Mouse (Mus musculus): ENCODE measurements around the gene Slc9a5.

Slc9a5 gene

GRCm38 (mm10) chr8:105348450-105349095 lies at the start of gene Slc9a5:
Gene Slc9a5, plus strand, starts transcription at chr8:105348843.
- DNase-seq (ENCODE audit: low spot score) = peak; percentile 45

- DNase-seq (ENCODE audit: low spot score) = no peak
These were observed 48.7 kb upstream of the Slc9a5 start for GRCm38 (mm10) chr8:105299962-105300361.

- no peak for DNase-seq (ENCODE audit: low spot score)
These were observed 45.2 kb upstream of the Slc9a5 start for GRCm38 (mm10) chr8:105303396-105303795.

GRCm38 (mm10) chr8:105303874-105304273 lies 44.8 kb upstream of the Slc9a5 start:
- DNase-seq (ENCODE audit: low spot score) = no peak

GRCm38 (mm10) chr8:105304325-105305210 lies 44.1 kb upstream of the Slc9a5 start:
- DNase-seq (ENCODE audit: low spot score) = no peak

- no peak for DNase-seq (ENCODE audit: low spot score)
These were observed 43.2 kb upstream of the Slc9a5 start, which contains the start of gene Elmo3 for GRCm38 (mm10) chr8:105305211-105306145. Gene Elmo3, plus strand, starts transcription at chr8:105305601.

GRCm38 (mm10) chr8:105306146-105306691 lies 42.4 kb upstream of the Slc9a5 start:
- no peak for DNase-seq (ENCODE audit: low spot score)

GRCm38 (mm10) chr8:105307670-105308069 lies 41.0 kb upstream of the Slc9a5 start:
- DNase-seq (ENCODE audit: low spot score) = no peak

GRCm38 (mm10) chr8:105308428-105308827 lies 40.2 kb upstream of the Slc9a5 start:
- no peak for DNase-seq (ENCODE audit: low spot score)

GRCm38 (mm10) chr8:105309142-105309847 lies 39.3 kb upstream of the Slc9a5 start:
- no peak for DNase-seq (ENCODE audit: low spot score)

- DNase-seq (ENCODE audit: low spot score) = no peak
These were observed 38.5 kb upstream of the Slc9a5 start for GRCm38 (mm10) chr8:105310118-105310517.

GRCm38 (mm10) chr8:105311718-105312117 lies 36.9 kb upstream of the Slc9a5 start:
- DNase-seq (ENCODE audit: low spot score) = no peak

- no peak for DNase-seq (ENCODE audit: low spot score)
These were observed 35.7 kb upstream of the Slc9a5 start for GRCm38 (mm10) chr8:105312891-105313481.

- DNase-seq (ENCODE audit: low spot score) = no peak
These were observed 34.8 kb upstream of the Slc9a5 start for GRCm38 (mm10) chr8:105313622-105314402.

GRCm38 (mm10) chr8:105315073-105315769 lies 33.4 kb upstream of the Slc9a5 start:
- DNase-seq (ENCODE audit: low spot score) = no peak

GRCm38 (mm10) chr8:105317941-105318340 lies 30.7 kb upstream of the Slc9a5 start:
- no peak for DNase-seq (ENCODE audit: low spot score)

GRCm38 (mm10) chr8:105318662-105319190 lies 29.9 kb upstream of the Slc9a5 start:
- no peak for DNase-seq (ENCODE audit: low spot score)

GRCm38 (mm10) chr8:105323183-105323582 lies 25.5 kb upstream of the Slc9a5 start:
- no peak for DNase-seq (ENCODE audit: low spot score)

- no peak for DNase-seq (ENCODE audit: low spot score)
These were observed 23.0 kb upstream of the Slc9a5 start for GRCm38 (mm10) chr8:105325641-105326093.
